Mouse (Mus musculus) cerebellum, adult 2 months (tissue): ENCODE results near the gene Bmpr1a. TPM values are rescaled to one million over a fixed set of nuclear protein-coding genes. Genes with fewer than 3 reads are reported as not detected.
"Not testable (repeated sequence)": the region's sequence is repeated elsewhere in the genome, so short reads cannot be mapped to it uniquely, and the experiment has no call there.

Source experiments
- DNase-seq, 2 experiments: peaks; one replicate each; pipeline ENCODE4 v3.0.0; 2021
- H3K27ac ChIP-seq: fragments of 200-500 bp; 2 replicates; pipeline ENCODE4 v1.5.1; 2012; ENCODE audit warnings: low read length, control low read depth, inconsistent platforms; ENCODE audit not compliant: insufficient read depth
- H3K27me3 ChIP-seq: fragments of 200-500 bp; 2 replicates; pipeline ENCODE4 v1.6.1; 2012; ENCODE audit warnings: inconsistent platforms, mild to moderate bottlenecking, low read length, moderate library complexity; ENCODE audit not compliant: control insufficient read depth, insufficient read depth
- H3K4me1 ChIP-seq: fragments of 200-500 bp; 2 replicates; pipeline ENCODE4 v1.6.1; 2011; ENCODE audit warnings: low read length; ENCODE audit not compliant: control insufficient read depth, insufficient read depth
- H3K4me3 ChIP-seq: fragments of 200-500 bp; replicated peaks from 2 replicates; pipeline ENCODE3; 2011; ENCODE audit warnings: mild to moderate bottlenecking, low read depth, low read length, control low read depth; ENCODE audit not compliant: insufficient read depth
- CTCF ChIP-seq: fragments of 200-500 bp; IDR thresholded peaks from 2 replicates; pipeline ENCODE4 v1.5.1; 2011; ENCODE audit warnings: low read depth, mild to moderate bottlenecking, control low read depth, low read length, moderate library complexity, borderline replicate concordance; ENCODE audit not compliant: insufficient read depth
- POLR2A ChIP-seq: fragments of 200-500 bp; IDR thresholded peaks from 2 replicates; pipeline ENCODE4 v1.6.1; 2011; ENCODE audit warnings: low read length, control low read depth, borderline replicate concordance; ENCODE audit not compliant: insufficient read depth
- WGBS: fragments of 180-500 bp; shearing (Covaris S2); methylation state at CpG from one replicate; pipeline ENCODE4 v1.1.7; 2018; 5-methylcytosine and 5-hydroxymethylcytosine counted together
- polyA plus RNA-seq: library from polyadenylated mRNA; depleted of rRNA; stranded (reverse); fragments of >200 nt; gene quantifications from 2 replicates; pipeline ENCODE4 v1.2.3, GENCODE M21; 2012

Bmpr1a gene
- polyA plus RNA-seq, 1 experiment, result 23.3 TPM

DNA sequence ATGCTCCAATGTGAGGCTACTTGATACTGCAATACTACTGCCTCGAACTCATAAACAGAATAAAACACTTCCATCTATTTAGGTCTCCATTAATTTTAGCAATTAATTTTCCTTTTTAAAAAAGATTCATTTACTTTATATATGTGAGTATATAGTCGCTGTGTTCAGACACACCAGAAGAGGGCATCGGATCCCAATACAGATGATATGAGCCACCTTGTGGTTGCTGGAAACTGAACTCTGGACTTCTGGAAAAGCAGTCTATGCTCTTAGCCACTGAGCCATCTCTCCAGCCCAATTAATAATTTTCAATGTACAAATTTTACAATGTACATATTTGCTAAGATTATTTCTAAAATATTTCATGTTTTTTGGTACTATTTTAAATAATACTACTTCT is 74.9 kb downstream of the Bmpr1a start:
- TF ChIP-seq CTCF (no peak), POLR2A (no peak)
- no peak for DNase-seq
- no peak overlapping the region for H3K4me3 ChIP-seq
- H3K4me1 ChIP-seq, result no peaks in the 10 kb centered on the region
- no peaks in the 10 kb centered on the region for H3K27me3 ChIP-seq
- WGBS, result 96% methylated on average over 3 of the region's 3 CpGs
- H3K27ac ChIP-seq, result no peak overlapping the region

DNA sequence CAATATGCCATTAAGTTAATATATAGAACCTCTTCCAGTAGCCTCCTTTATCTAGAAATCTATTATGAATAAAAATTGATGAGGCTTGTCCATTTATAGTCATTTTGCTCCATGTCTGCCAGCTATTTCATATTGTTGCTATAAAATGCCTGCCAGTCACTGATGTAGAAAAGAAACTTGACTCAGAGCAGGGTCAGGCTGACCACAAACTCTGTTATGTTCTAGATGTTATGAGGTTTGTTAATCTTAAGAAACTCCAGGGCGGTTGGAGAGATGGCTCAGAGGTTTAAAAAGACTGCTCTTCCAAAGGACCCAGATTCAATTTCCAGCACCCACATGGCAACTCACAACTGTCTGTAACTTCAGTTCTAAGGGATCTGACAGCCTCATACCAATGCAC is 82.1 kb downstream of the Bmpr1a start:
- TF ChIP-seq POLR2A (no peak), CTCF (no peak)
- Histone ChIP-seq H3K27me3 (no peaks in the 10 kb centered on the region), H3K27ac (no peak overlapping the region), H3K4me3 (no peak overlapping the region), H3K4me1 (no peaks in the 10 kb centered on the region)
- 95% methylated on average over 1 of the region's 1 CpGs for WGBS
- DNase-seq, result no peak

DNA sequence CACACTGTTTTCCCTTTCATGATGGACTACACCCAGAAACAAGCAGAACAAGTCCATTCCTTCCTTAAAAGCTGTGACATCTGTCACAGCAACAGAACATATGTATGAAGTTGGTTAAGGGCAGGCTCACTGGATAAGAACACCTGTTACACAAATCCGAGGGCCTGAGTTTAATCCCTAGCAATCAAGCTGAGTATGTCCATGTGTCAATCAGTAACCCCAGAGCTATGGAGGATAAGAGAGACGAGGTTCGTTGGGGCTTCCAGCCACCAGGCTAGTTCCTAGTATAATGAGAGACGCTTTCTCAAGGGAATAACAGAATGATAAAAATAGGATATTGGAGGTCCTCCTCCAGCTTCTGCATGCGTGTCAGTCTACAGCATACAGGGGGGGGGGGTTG is 85.6 kb downstream of the Bmpr1a start:
- no peak for DNase-seq
- Histone ChIP-seq H3K4me3 (no peak overlapping the region), H3K27ac (no peak overlapping the region), H3K4me1 (no peaks in the 10 kb centered on the region), H3K27me3 (no peaks in the 10 kb centered on the region)
- 71% methylated on average over 5 of the region's 5 CpGs for WGBS
- TF ChIP-seq POLR2A, result no peak
- no peak for TF ChIP-seq CTCF

DNA sequence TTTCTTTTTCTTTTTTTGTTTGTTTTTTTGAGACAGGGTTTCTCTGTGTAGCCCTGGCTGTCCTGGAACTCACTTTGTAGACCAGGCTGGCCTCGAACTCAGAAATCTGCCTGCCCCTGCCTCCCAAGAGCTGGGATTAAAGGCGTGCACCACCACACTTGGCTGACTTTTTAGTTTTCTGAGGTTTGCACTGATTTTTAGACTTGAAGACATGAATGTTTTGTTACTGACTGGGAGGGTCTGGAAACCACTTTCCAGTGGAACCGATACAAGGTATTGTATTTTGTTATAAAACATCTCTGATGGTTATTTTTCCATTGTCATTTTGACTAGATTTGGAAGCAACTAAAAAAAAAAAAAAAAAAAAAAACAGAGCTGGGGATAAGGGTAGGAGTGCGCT is 86.2 kb downstream of the Bmpr1a start:
- not testable (repeated sequence) for DNase-seq, H3K27ac ChIP-seq, H3K4me3 ChIP-seq, H3K4me1 ChIP-seq, H3K27me3 ChIP-seq
- WGBS, result 97% methylated on average over 4 of the region's 4 CpGs

GRCm38 (mm10) chr14:34412164-34412896 is 90.8 kb downstream of the Bmpr1a start:
- Histone ChIP-seq H3K27me3 (no peaks in the 10 kb centered on the region), H3K27ac (no peak overlapping the region), H3K4me1 (no peaks in the 10 kb centered on the region), H3K4me3 (no peak overlapping the region)
- TF ChIP-seq POLR2A (no peak), CTCF (no peak)
- no peak for DNase-seq
- WGBS, result 85% methylated on average over 7 of the region's 7 CpGs

GRCm38 (mm10) chr14:34410716-34411115 is 92.4 kb downstream of the Bmpr1a start:
- no peaks in the 10 kb centered on the region for H3K27me3 ChIP-seq
- TF ChIP-seq CTCF (no peak), POLR2A (no peak)
- WGBS, result 89% methylated on average over 6 of the region's 6 CpGs
- DNase-seq, result no peak
- H3K27ac ChIP-seq, result no peak overlapping the region
- H3K4me1 ChIP-seq, result no peaks in the 10 kb centered on the region
- no peak overlapping the region for H3K4me3 ChIP-seq

- Histone ChIP-seq H3K27ac (no peak overlapping the region), H3K4me3 (no peak overlapping the region), H3K4me1 (no peaks in the 10 kb centered on the region), H3K27me3 (no peaks in the 10 kb centered on the region)
- WGBS, result 96% methylated on average over 7 of the region's 7 CpGs
- TF ChIP-seq CTCF, result no peak
- no peak for TF ChIP-seq POLR2A
- DNase-seq, result no peak
Measured at GRCm38 (mm10) chr14:34403424-34403823, 99.7 kb downstream of the Bmpr1a start.

DNA sequence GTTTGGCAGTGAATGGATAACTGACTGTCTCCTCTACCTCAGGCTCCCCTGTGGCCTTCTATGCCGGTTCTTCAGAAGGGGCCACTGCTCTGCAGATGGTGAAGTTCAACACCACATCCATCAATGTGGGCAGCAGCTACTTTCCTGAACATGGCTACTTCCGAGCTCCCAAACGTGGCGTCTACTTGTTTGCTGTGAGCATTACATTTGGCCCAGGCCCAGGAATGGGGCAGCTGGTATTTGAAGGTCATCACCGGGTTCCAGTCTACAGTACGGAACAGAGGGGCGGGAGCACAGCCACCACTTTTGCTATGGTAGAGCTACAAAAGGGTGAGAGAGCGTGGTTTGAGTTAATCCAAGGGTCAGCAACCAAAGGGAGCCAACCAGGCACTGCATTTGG is 100.3 kb downstream of the Bmpr1a start:
- Histone ChIP-seq H3K27me3 (no peaks in the 10 kb centered on the region), H3K27ac (no peak overlapping the region), H3K4me3 (no peak overlapping the region), H3K4me1 (no peaks in the 10 kb centered on the region)
- 57% methylated on average over 8 of the region's 8 CpGs for WGBS
- TF ChIP-seq CTCF, result no peak
- TF ChIP-seq POLR2A, result no peak
- no peak for DNase-seq
